Mouse (Mus musculus) heart, postnatal 0 days (tissue): ENCODE results near the gene Gm9507. TPM values are rescaled to one million over a fixed set of nuclear protein-coding genes. Genes with fewer than 3 reads are reported as not detected.

Experiments
- ATAC-seq: fragments of 200-750 bp; cut with Nextera tagmentation; 2 replicates; pipeline ENCODE4 v1.8.0; 2017; ENCODE audit warnings: low read depth, moderate number of reproducible peaks, moderate library complexity; ENCODE audit not compliant: insufficient read depth
- DNase-seq: peaks from one replicate; pipeline ENCODE4 v3.0.0-alpha.2; 2016; ENCODE audit warnings: low spot score
- H3K27ac ChIP-seq: fragments of 300-500 bp; sonication (generic); 2 replicates; pipeline ENCODE4 v1.5.1; 2014; ENCODE audit warnings: low read depth, mild to moderate bottlenecking
- H3K27me3 ChIP-seq: fragments of 300-500 bp; sonication (generic); 2 replicates; pipeline ENCODE4 v1.6.1; 2014; ENCODE audit warnings: low read length, mixed read lengths; ENCODE audit not compliant: control insufficient read depth, insufficient read depth
- H3K36me3 ChIP-seq: fragments of 300-500 bp; sonication (generic); replicated peaks from 2 replicates; pipeline ENCODE4 v1.6.1; 2014; ENCODE audit warnings: low read length, mixed read lengths; ENCODE audit not compliant: control insufficient read depth, insufficient read depth
- H3K4me1 ChIP-seq: fragments of 300-500 bp; sonication (generic); 2 replicates; pipeline ENCODE4 v1.6.1; 2014; ENCODE audit warnings: antibody characterized with exemption; ENCODE audit not compliant: control insufficient read depth, insufficient read depth
- H3K4me2 ChIP-seq: fragments of 300-500 bp; sonication (generic); 2 replicates; pipeline ENCODE4 v1.6.1; 2014; ENCODE audit warnings: low read depth, mild to moderate bottlenecking, low read length, moderate library complexity
- H3K4me3 ChIP-seq: fragments of 300-500 bp; sonication (generic); 2 replicates; pipeline ENCODE4 v1.5.1; 2014; ENCODE audit warnings: low read depth, low read length
- H3K9ac ChIP-seq: fragments of 300-500 bp; sonication (generic); replicated peaks from 2 replicates; pipeline ENCODE4 v1.6.1; 2014; ENCODE audit warnings: low read depth, low read length, mixed read lengths
- H3K9me3 ChIP-seq: fragments of 300-500 bp; sonication (generic); replicated peaks from 2 replicates; pipeline ENCODE4 v1.6.1; 2016; ENCODE audit warnings: low read length; ENCODE audit not compliant: control insufficient read depth
- CTCF ChIP-seq: IDR thresholded peaks from 2 replicates; pipeline ENCODE4 v1.5.1; 2016; ENCODE audit warnings: antibody characterized with exemption, control low read depth, low read depth
- EP300 ChIP-seq: IDR thresholded peaks from 2 replicates; pipeline ENCODE4 v1.6.1; 2016; ENCODE audit warnings: antibody characterized with exemption, low read depth
- WGBS: fragments of 180-500 bp; shearing (Covaris S2); extraction: QIAGEN DNeasy Blood & Tissue Kit; methylation state at CpG from one replicate; pipeline ENCODE4 v1.1.7; 2014; 5-methylcytosine and 5-hydroxymethylcytosine counted together
- polyA plus RNA-seq: library from polyadenylated mRNA; unstranded; fragments of >200 nt; fragmentation: Nextera tagmentation; extraction: Ambion mirVana; gene quantifications from 2 replicates; pipeline ENCODE4 v1.2.1, GENCODE M21; 2015
- total RNA-seq: library from RNA; depleted of rRNA; stranded (reverse); fragments of >200 nt; gene quantifications from 2 replicates; pipeline ENCODE4 v1.2.3, GENCODE M21; 2014; ENCODE audit warnings: low replicate concordance

Gene Gm9507
- total and polyA plus RNA-seq, 2 experiments from 2014 or later: not detected

DNA sequence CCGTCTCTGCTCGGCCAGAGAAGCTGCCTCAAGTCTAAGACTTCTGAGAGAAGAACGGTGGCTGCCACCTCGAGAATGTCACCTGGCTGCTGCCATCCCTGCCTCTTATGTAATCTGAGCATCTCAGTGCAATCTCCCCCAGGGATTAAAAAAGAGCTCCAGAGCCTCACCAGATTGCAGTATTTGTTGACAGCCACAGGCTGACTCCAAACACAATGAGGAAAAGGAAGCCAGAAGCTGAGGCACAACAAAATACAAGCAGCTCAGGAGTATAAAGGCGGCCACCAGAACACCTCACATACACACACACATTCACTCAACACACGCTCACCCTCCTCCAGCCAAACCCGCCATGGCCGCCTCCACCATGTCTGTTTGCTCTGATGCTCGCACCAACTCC is 24.0 kb upstream of the Gm9507 start, which contains the start of gene Krtap10-10:
Gene Krtap10-10 (plus strand): TSS at position 301 of the 400 bp plus-strand sequence.
- H3K4me3 ChIP-seq: no peak within 1 kb of the TSS
- 63% methylated on average over 9 of the region's 9 CpGs for WGBS
- no peak within 1 kb of the TSS for H3K4me2 ChIP-seq
- H3K27ac ChIP-seq: no peak within 1 kb of the TSS
- H3K9me3 ChIP-seq: no peaks in the 10 kb centered on the region
- no peaks in the 10 kb centered on the region for H3K4me1 ChIP-seq
- no peak for TF ChIP-seq EP300
- TF ChIP-seq CTCF: no peak
- no peak within 1 kb of the TSS for H3K9ac ChIP-seq
- no peaks in the 10 kb centered on the region for H3K27me3 ChIP-seq
- no peak for DNase-seq
- no peaks in the 10 kb centered on the region for H3K36me3 ChIP-seq
- no peak for ATAC-seq

DNA sequence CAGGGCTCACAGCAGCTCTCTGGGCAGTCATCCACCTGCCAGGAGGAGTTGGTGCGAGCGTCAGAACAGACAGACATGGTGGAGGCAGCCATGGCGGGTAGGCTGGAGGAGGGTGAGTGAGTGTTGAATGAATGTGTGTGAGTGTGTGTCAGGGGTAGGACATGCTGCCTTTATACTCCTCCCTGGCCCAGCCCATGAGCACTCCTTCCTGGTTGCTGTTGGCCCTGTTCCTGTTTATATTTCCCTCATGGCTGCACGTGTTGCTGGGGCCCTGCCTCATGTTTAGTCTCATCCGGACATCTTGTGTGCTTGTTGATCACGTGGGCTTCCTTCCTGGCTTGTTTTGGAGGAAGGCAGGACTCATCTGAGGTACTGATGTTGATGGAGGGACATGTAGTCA is 15.3 kb upstream of the Gm9507 start, which contains the start of gene Krtap10-4:
Gene Krtap10-4 (minus strand): TSS at position 145 of the 400 bp plus-strand sequence.
- DNase-seq: no peak
- Histone ChIP-seq H3K27me3 (no peaks in the 10 kb centered on the region), H3K4me3 (no peak within 1 kb of the TSS), H3K9me3 (0 out of 2 replicates have a peak, but pooled peaks cover 5% of the 10 kb centered on the region), H3K36me3 (no peaks in the 10 kb centered on the region), H3K27ac (no peak within 1 kb of the TSS), H3K4me2 (no peak within 1 kb of the TSS), H3K4me1 (no peaks in the 10 kb centered on the region), H3K9ac (no peak within 1 kb of the TSS)
- ATAC-seq: no peak
- TF ChIP-seq CTCF (no peak), EP300 (no peak)
- 50% methylated on average over 6 of the region's 6 CpGs for WGBS

DNA sequence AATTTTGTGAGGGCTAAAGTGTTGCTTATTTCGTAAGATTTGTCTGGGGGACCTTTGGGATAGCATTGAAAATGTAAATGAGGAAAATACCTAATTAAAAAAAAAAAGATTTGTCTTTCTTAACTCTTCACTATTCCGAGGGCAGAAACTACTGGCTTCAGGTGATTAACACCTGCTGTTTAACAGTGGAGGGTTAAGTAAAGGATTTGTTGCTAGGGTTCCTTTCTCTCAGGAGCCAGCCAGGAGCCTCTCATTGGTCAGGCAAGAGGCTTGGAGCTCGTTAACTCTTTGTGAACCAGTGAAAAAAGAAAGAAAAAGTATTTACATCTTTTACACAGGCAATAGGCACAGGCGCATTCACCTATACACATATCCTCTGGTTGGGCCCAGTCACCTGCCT is 7.6 kb upstream of the Gm9507 start:
- WGBS: 49% methylated on average over 4 of the region's 4 CpGs

DNA sequence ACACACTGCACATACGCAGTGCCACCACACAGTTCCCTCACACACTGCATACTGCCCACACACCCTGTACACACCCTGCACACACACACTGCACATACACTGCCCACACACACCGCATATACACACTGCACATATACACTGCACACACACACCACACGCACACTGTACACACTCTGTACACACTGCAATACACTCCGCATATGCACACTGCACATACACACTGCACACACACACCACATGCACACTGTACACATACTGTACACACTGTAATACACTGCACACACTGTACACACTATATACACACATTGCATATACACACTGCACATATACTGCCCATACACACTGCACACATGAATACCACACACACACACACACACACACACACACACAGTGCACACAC is 6.9 kb upstream of the Gm9507 start:
- Histone ChIP-seq H3K9me3 (no peaks in the 10 kb centered on the region), H3K4me2 (no peak overlapping the region), H3K9ac (no peak overlapping the region), H3K4me1 (no peaks in the 10 kb centered on the region), H3K27me3 (no peaks in the 10 kb centered on the region), H3K27ac (no peak overlapping the region), H3K4me3 (no peak overlapping the region), H3K36me3 (no peaks in the 10 kb centered on the region)
- no peak for TF ChIP-seq EP300
- no peak for TF ChIP-seq CTCF
- no peak for ATAC-seq
- 94% methylated on average over 4 of the region's 4 CpGs for WGBS
- DNase-seq: no peak

More for the DNA sequence above, 7.6 kb upstream of the Gm9507 start:
- Histone ChIP-seq H3K27ac (no peak overlapping the region), H3K4me2 (no peak overlapping the region), H3K27me3 (no peaks in the 10 kb centered on the region), H3K9me3 (0 out of 2 replicates have a peak, but pooled peaks cover 5% of the 10 kb centered on the region), H3K4me3 (no peak overlapping the region), H3K36me3 (no peaks in the 10 kb centered on the region), H3K4me1 (no peaks in the 10 kb centered on the region), H3K9ac (no peak overlapping the region)
- no peak for ATAC-seq
- TF ChIP-seq EP300 (no peak), CTCF (no peak)
- no peak for DNase-seq

DNA sequence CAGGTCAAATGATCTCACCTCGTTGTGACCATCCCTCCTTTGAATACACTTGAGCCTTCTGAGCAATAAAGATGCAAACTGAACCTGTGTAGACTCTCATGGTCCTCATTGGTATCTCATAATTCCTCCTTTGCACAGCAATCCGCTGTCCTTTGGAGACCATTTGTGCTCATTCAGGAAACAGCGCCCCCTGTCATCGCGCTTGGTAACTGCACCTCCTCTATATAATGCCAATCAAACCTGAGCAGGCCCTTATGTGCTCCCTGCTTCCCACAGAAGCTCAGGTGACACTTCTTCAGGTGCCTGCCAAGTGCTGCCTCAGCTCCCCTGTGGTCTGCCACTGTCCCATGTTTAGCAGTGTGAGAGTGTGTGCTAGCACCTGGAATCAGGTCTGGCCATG is 3.9 kb upstream of the Gm9507 start:
- DNase-seq: no peak
- TF ChIP-seq CTCF (peak; percentile 52), EP300 (no peak)

DNA sequence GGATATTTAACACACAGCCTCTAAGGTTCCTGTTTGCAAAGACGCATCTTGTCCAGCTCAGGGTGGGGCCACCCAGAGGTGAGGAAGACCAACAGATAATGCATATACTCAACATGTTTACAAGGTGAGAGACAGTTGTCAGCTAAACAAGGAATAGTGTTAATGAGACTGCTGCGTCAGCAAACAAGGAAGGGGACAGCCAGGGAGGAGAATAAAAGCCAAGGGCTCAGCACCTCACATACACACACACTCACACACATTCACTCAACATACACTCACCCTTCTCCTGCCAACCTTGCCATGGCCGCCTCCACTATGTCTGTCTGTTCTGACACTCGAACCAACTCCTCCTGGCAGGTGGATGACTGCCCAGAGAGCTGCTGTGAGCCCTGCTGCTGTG is 2.7 kb upstream of the Gm9507 start, which contains the start of gene Gm2696:
Gene Gm2696 (plus strand): TSS at position 301 of the 400 bp plus-strand sequence.
- TF ChIP-seq EP300 (no peak), CTCF (no peak)
- H3K27ac ChIP-seq: no peak within 1 kb of the TSS
- no peaks in the 10 kb centered on the region for H3K36me3 ChIP-seq
- no peaks in the 10 kb centered on the region for H3K4me1 ChIP-seq
- WGBS: 32% methylated on average over 4 of the region's 4 CpGs
- H3K4me3 ChIP-seq: no peak within 1 kb of the TSS
- H3K4me2 ChIP-seq: no peak within 1 kb of the TSS
- ATAC-seq (no peak), DNase-seq (no peak)
- H3K9ac ChIP-seq: no peak within 1 kb of the TSS
- no peaks in the 10 kb centered on the region for H3K9me3 ChIP-seq
- H3K27me3 ChIP-seq: no peaks in the 10 kb centered on the region

More for the DNA sequence above, 3.9 kb upstream of the Gm9507 start:
- H3K4me1 ChIP-seq: no peaks in the 10 kb centered on the region
- WGBS: 20% methylated on average over 5 of the region's 5 CpGs
- H3K27ac ChIP-seq: no peak overlapping the region
- H3K27me3 ChIP-seq: no peaks in the 10 kb centered on the region
- no peaks in the 10 kb centered on the region for H3K9me3 ChIP-seq
- no peaks in the 10 kb centered on the region for H3K36me3 ChIP-seq
- ATAC-seq: no peak
- no peak overlapping the region for H3K4me3 ChIP-seq
- no peak overlapping the region for H3K9ac ChIP-seq
- H3K4me2 ChIP-seq: no peak overlapping the region
